In genomic region chr11:53736771-53737572, GRCm38 (mm10) we compare ENCODE assay signal across 9 mouse cellular contexts. TPM values are rescaled to one million over a fixed set of nuclear protein-coding genes. Genes with fewer than 3 reads are reported as not detected.
DNase-seq lines count a peak whose midpoint lies in the region; ATAC-seq and TF ChIP-seq lines count a peak whose summit lies in the region.
"Had no signal": no experiment of that assay in that cellular context is flagged by ENCODE, and none has a peak within 500 bp of the region (broad histone marks: within the 10 kb centered on the region; RNA-seq: fewer than 3 reads in every experiment).

No protein-coding gene starts in this region.

- TF ChIP-seq CTCF in bone marrow, adult 2 months (IDR thresholded peaks at IDR 0.05; ENCODE audit: control insufficient read depth, insufficient read depth, low read length), result peak; percentile 69
- peak; percentile 88 for TF ChIP-seq CTCF in stomach, postnatal 0 days (IDR thresholded peaks at IDR 0.05; ENCODE audit: low read depth)

- H3K36me3 ChIP-seq in heart, embryonic 15.5 days, result no peaks in the 10 kb centered on the region
- H3K36me3 ChIP-seq in liver, embryonic 13.5 days, result no peaks in the 10 kb centered on the region
- H3K36me3 ChIP-seq in neural tube, embryonic 12.5 days, result no peaks in the 10 kb centered on the region
- no peaks in the 10 kb centered on the region for H3K36me3 ChIP-seq in stomach, postnatal 0 days (ENCODE audit: control insufficient read depth, insufficient read depth, low read length)

- no peak overlapping the region for H3K9ac ChIP-seq in heart, embryonic 15.5 days
- no peak overlapping the region for H3K9ac ChIP-seq in liver, embryonic 13.5 days
- no peak overlapping the region for H3K9ac ChIP-seq in neural tube, embryonic 12.5 days
- no peak overlapping the region for H3K9ac ChIP-seq in stomach, postnatal 0 days (ENCODE audit: low read length)

- H3K4me3 ChIP-seq in bone marrow, adult 2 months (replicated peaks; ENCODE audit: control insufficient read depth, low read depth, low read length), result no peak overlapping the region
- no peak overlapping the region for H3K4me3 ChIP-seq in heart, embryonic 15.5 days
- no peak overlapping the region for H3K4me3 ChIP-seq in liver, embryonic 13.5 days (replicated peaks)
- H3K4me3 ChIP-seq in neural tube, embryonic 12.5 days, result no peak overlapping the region
- no peak overlapping the region for H3K4me3 ChIP-seq in stomach, postnatal 0 days (ENCODE audit: low read depth, low read length)

- 41% methylated on average over 14 of the region's 14 CpGs for WGBS in bone marrow, adult 2 months
- 44% methylated on average over 14 of the region's 14 CpGs for WGBS in heart, embryonic 15.5 days
- 38% methylated on average over 14 of the region's 14 CpGs for WGBS in liver, embryonic 13.5 days (ENCODE audit: insufficient replicate concordance)
- WGBS in neural tube, embryonic 12.5 days, result 52% methylated on average over 14 of the region's 14 CpGs
- WGBS in stomach, postnatal 0 days, result 51% methylated on average over 14 of the region's 14 CpGs

- no peak overlapping the region for H3K4me2 ChIP-seq in heart, embryonic 15.5 days
- no peak overlapping the region for H3K4me2 ChIP-seq in liver, embryonic 13.5 days
- no peak overlapping the region for H3K4me2 ChIP-seq in neural tube, embryonic 12.5 days (replicated peaks)
- H3K4me2 ChIP-seq in stomach, postnatal 0 days (replicated peaks; ENCODE audit: low read depth), result no peak overlapping the region

- no peak for TF ChIP-seq EP300 in stomach, postnatal 0 days (optimal IDR thresholded peaks at IDR 0.05)

- no peak for TF ChIP-seq POLR2A in bone marrow, adult 2 months (IDR thresholded peaks at IDR 0.05; ENCODE audit: borderline replicate concordance, control insufficient read depth, low read depth, low read length)

- DNase-seq in kidney, postnatal 25 days, result peak; percentile 75 to 84
- DNase-seq in liver, embryonic 13.5 days, result peak; percentile 59
- peak; percentile 83 for DNase-seq in stomach, postnatal 0 days (ENCODE audit: low spot score)

- no peaks in the 10 kb centered on the region for H3K9me3 ChIP-seq in heart, embryonic 15.5 days (replicated peaks)
- no peaks in the 10 kb centered on the region for H3K9me3 ChIP-seq in liver, embryonic 13.5 days (replicated peaks)
- H3K9me3 ChIP-seq in neural tube, embryonic 12.5 days, result no peaks in the 10 kb centered on the region
- no peaks in the 10 kb centered on the region for H3K9me3 ChIP-seq in stomach, postnatal 0 days (ENCODE audit: control insufficient read depth, low read length)

- H3K4me1 ChIP-seq in bone marrow, adult 2 months (ENCODE audit: control insufficient read depth, insufficient read depth, low read length), result no peaks in the 10 kb centered on the region; the same call in 1 of the 2 replicates
- H3K4me1 ChIP-seq in heart, embryonic 15.5 days (replicated peaks), result no peaks in the 10 kb centered on the region
- peaks cover 12% of the 10 kb centered on the region; the same call in 1 of the 2 replicates for H3K4me1 ChIP-seq in liver, embryonic 13.5 days (replicated peaks)
- no peaks in the 10 kb centered on the region for H3K4me1 ChIP-seq in neural tube, embryonic 12.5 days
- no peaks in the 10 kb centered on the region for H3K4me1 ChIP-seq in stomach, postnatal 0 days (replicated peaks; ENCODE audit: control insufficient read depth, insufficient read depth)

- H3K27me3 ChIP-seq in heart, embryonic 15.5 days, result no peaks in the 10 kb centered on the region
- H3K27me3 ChIP-seq in liver, embryonic 13.5 days, result no peaks in the 10 kb centered on the region
- H3K27me3 ChIP-seq in neural tube, embryonic 12.5 days (replicated peaks), result no peaks in the 10 kb centered on the region
- no peaks in the 10 kb centered on the region for H3K27me3 ChIP-seq in stomach, postnatal 0 days (ENCODE audit: control insufficient read depth, insufficient read depth, low read length)

- no peak overlapping the region for H3K27ac ChIP-seq in bone marrow, adult 2 months (ENCODE audit: control insufficient read depth, insufficient read depth, low read depth, low read length, poor library complexity)
- H3K27ac ChIP-seq in heart, embryonic 15.5 days, result 0 out of 2 replicates have a peak overlapping the region, but pooled peaks have one; percentile 35
- H3K27ac ChIP-seq in liver, embryonic 13.5 days, result no peak overlapping the region
- no peak overlapping the region for H3K27ac ChIP-seq in neural tube, embryonic 12.5 days
- H3K27ac ChIP-seq in stomach, postnatal 0 days (replicated peaks), result peak overlapping the region; percentile 53; the same call in 1 of the 2 replicates
- H3K27ac ChIP-seq: macrophage had no signal

- ATAC-seq in CD4-positive, CD25-positive, alpha-beta regulatory T cell, adult 4 months, result peak; percentile 61
- peak; percentile 71 for ATAC-seq in erythroblast, adult 5-6 weeks (replicated peaks; ENCODE audit: low FRiP score, poor library complexity, severe bottlenecking)
- ATAC-seq in heart, embryonic 15.5 days (replicated peaks; ENCODE audit: insufficient number of reproducible peaks, insufficient read depth, low FRiP score, low read depth), result peak; percentile 58
- peak; percentile 55 for ATAC-seq in liver, embryonic 13.5 days (ENCODE audit: low read depth)
- 0 out of 2 replicates have a peak, but pooled peaks have one; percentile 63 for ATAC-seq in neural tube, embryonic 12.5 days (ENCODE audit: low FRiP score, low read depth)
- ATAC-seq in stomach, postnatal 0 days (ENCODE audit: low FRiP score, low TSS enrichment), result peak; percentile 87

RNA-seq across cellular contexts. Expression of gene Il5, which starts 16.4 kb away (rescaled TPM):
- polyA plus RNA-seq in CD4-positive, CD25-positive, alpha-beta regulatory T cell, adult 4 months (2017; shearing (Covaris generic)), result not detected
- not detected in 2 replicates for polyA plus RNA-seq in bone marrow, adult 2 months (2011; ENCODE audit: insufficient read depth, insufficient read length, low replicate concordance, missing spikeins)
- not detected in 2 replicates for total RNA-seq in erythroblast, adult 5-6 weeks (2015; ENCODE audit: low replicate concordance)
- total RNA-seq in erythroblast, adult 5-6 weeks (2017; ENCODE audit: low replicate concordance), result not detected in 2 replicates
- polyA plus RNA-seq in heart, embryonic 15.5 days (2015; fragmentation: Nextera tagmentation; extraction: Ambion mirVana), result not detected in 2 replicates
- polyA plus RNA-seq in liver, embryonic 13.5 days (2015; fragmentation: Nextera tagmentation; extraction: Ambion mirVana), result not detected in 2 replicates
- not detected in 2 replicates for polyA plus RNA-seq in neural tube, embryonic 12.5 days (2016; fragmentation: Nextera tagmentation; extraction: Ambion mirVana)
- not detected in 2 replicates for polyA plus RNA-seq in stomach, postnatal 0 days (2015; fragmentation: Nextera tagmentation; extraction: Ambion mirVana)
- polyA plus RNA-seq: macrophage had no signal

RNA-seq across cellular contexts. Expression of gene Rad50, which starts 29.9 kb away (rescaled TPM):
- 10 to 100 TPM; 47.8 to 50.7 TPM for polyA plus RNA-seq in CD4-positive, CD25-positive, alpha-beta regulatory T cell, adult 4 months (2017; shearing (Covaris generic))
- 8.9 and 15.2 TPM in 2 replicates for polyA plus RNA-seq in bone marrow, adult 2 months (2011; ENCODE audit: insufficient read depth, insufficient read length, low replicate concordance, missing spikeins)
- 12.5 and 14.2 TPM in 2 replicates for total RNA-seq in erythroblast, adult 5-6 weeks (2015; ENCODE audit: low replicate concordance)
- total RNA-seq in erythroblast, adult 5-6 weeks (2017; ENCODE audit: low replicate concordance), result 12.3 and 22.3 TPM in 2 replicates
- polyA plus RNA-seq in heart, embryonic 15.5 days (2015; fragmentation: Nextera tagmentation; extraction: Ambion mirVana), result 17.3 and 19.5 TPM in 2 replicates
- polyA plus RNA-seq in liver, embryonic 13.5 days (2015; fragmentation: Nextera tagmentation; extraction: Ambion mirVana), result 19.5 and 24.1 TPM in 2 replicates
- polyA plus RNA-seq in neural tube, embryonic 12.5 days (2016; fragmentation: Nextera tagmentation; extraction: Ambion mirVana), result 15.4 and 18.2 TPM in 2 replicates
- 12.4 and 15.7 TPM in 2 replicates for polyA plus RNA-seq in stomach, postnatal 0 days (2015; fragmentation: Nextera tagmentation; extraction: Ambion mirVana)

RNA-seq across cellular contexts. Expression of gene Irf1, which starts 32.8 kb away (rescaled TPM):
- polyA plus RNA-seq in CD4-positive, CD25-positive, alpha-beta regulatory T cell, adult 4 months (2017; shearing (Covaris generic)), result 100 to 1,000 TPM; 310 to 397 TPM
- 23.0 and 35.5 TPM in 2 replicates for polyA plus RNA-seq in bone marrow, adult 2 months (2011; ENCODE audit: insufficient read depth, insufficient read length, low replicate concordance, missing spikeins)
- total RNA-seq in erythroblast, adult 5-6 weeks (2015; ENCODE audit: low replicate concordance), result 8.8 and 17.8 TPM in 2 replicates
- 15.9 and 22.7 TPM in 2 replicates for total RNA-seq in erythroblast, adult 5-6 weeks (2017; ENCODE audit: low replicate concordance)
- polyA plus RNA-seq in heart, embryonic 15.5 days (2015; fragmentation: Nextera tagmentation; extraction: Ambion mirVana), result 10.2 and 24.9 TPM in 2 replicates
- 6.7 and 8.1 TPM in 2 replicates for polyA plus RNA-seq in liver, embryonic 13.5 days (2015; fragmentation: Nextera tagmentation; extraction: Ambion mirVana)
- polyA plus RNA-seq in neural tube, embryonic 12.5 days (2016; fragmentation: Nextera tagmentation; extraction: Ambion mirVana), result 3.3 and 4.5 TPM in 2 replicates
- polyA plus RNA-seq in stomach, postnatal 0 days (2015; fragmentation: Nextera tagmentation; extraction: Ambion mirVana), result 18.7 and 25.7 TPM in 2 replicates

RNA-seq across cellular contexts. Expression of gene Gm17334, which starts 36.0 kb away (rescaled TPM):
- polyA plus RNA-seq in CD4-positive, CD25-positive, alpha-beta regulatory T cell, adult 4 months (2017; shearing (Covaris generic)), result 1 to 10 TPM; 6.1 to 9.8 TPM
- not detected in 2 replicates for polyA plus RNA-seq in bone marrow, adult 2 months (2011; ENCODE audit: insufficient read depth, insufficient read length, low replicate concordance, missing spikeins)
- total RNA-seq in erythroblast, adult 5-6 weeks (2015; ENCODE audit: low replicate concordance), result not detected in 2 replicates
- total RNA-seq in erythroblast, adult 5-6 weeks (2017; ENCODE audit: low replicate concordance), result not detected in 2 replicates
- polyA plus RNA-seq in heart, embryonic 15.5 days (2015; fragmentation: Nextera tagmentation; extraction: Ambion mirVana), result 0.15 TPM in 1 of 2 replicates, not detected in the other
- not detected in 2 replicates for polyA plus RNA-seq in liver, embryonic 13.5 days (2015; fragmentation: Nextera tagmentation; extraction: Ambion mirVana)
- not detected in 2 replicates for polyA plus RNA-seq in neural tube, embryonic 12.5 days (2016; fragmentation: Nextera tagmentation; extraction: Ambion mirVana)
- 0.17 TPM in 1 of 2 replicates, not detected in the other for polyA plus RNA-seq in stomach, postnatal 0 days (2015; fragmentation: Nextera tagmentation; extraction: Ambion mirVana)
- polyA plus RNA-seq: macrophage had no signal

Comparison
In these comparisons a context has a peak if more than half of its experiments do, and no peak if none do; other contexts are left out.
1. H3K27ac ChIP-seq: peak in heart, embryonic 15.5 days (single experiment) and stomach, postnatal 0 days (single experiment); none in bone marrow, adult 2 months (single experiment), liver, embryonic 13.5 days (single experiment) and neural tube, embryonic 12.5 days (single experiment).
2. Peak in every context shown above with its lines, with median percentiles within 50 percentile points of each other: ATAC-seq and DNase-seq.